Mouse (Mus musculus) ES-Bruce4 (cell line): ENCODE measurements around the gene Nfasc.

Source experiments
- CTCF ChIP-seq: IDR thresholded peaks from one replicate; pipeline ENCODE4 v1.8.1; 2011; ENCODE audit warnings: low read depth, low read length
- EP300 ChIP-seq: IDR thresholded peaks from 2 replicates; pipeline ENCODE4 v1.6.1; 2011; ENCODE audit warnings: low read depth, low read length; ENCODE audit not compliant: insufficient read depth
- POLR2A ChIP-seq: IDR thresholded peaks from one replicate; pipeline ENCODE4 v1.8.1; 2011; ENCODE audit warnings: low read length; ENCODE audit not compliant: insufficient read depth

DNA sequence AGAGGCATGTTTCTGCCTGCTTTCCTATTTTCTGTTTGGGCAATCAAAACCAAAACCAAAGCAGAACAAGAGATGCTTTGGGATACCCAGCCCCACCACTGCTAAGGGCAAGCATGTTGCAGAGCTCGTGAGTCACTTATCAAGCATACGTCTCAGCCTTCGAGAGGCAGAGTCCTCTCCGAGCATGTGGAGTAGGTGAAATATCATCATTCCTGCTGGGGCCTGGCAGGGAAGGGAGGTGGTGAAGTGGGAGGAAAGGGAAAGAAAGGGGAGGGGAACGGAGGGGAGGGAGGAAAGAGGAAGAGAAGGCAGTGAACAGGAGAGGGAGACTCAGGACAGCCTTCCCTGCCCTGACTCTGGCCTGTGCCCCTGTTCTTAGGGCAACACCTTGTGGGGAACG, 4.0 kb upstream of the Nfasc start:
- TF ChIP-seq CTCF = no peak
- TF ChIP-seq POLR2A = no peak
- no peak for TF ChIP-seq EP300
